Mouse (Mus musculus) heart, adult 11 months (tissue): Measurements from ENCODE around the gene Sdk1.

Source experiments
- DNase-seq: peaks from one replicate; pipeline ENCODE4 v3.0.0; 2022

The Sdk1 gene

GRCm38 (mm10) chr5:141902544-141903250 is 661.4 kb downstream of the Sdk1 start:
- peak; percentile 94 for DNase-seq

- no peak for DNase-seq
Measured at GRCm38 (mm10) chr5:141910444-141910843, 669.2 kb downstream of the Sdk1 start.

DNA sequence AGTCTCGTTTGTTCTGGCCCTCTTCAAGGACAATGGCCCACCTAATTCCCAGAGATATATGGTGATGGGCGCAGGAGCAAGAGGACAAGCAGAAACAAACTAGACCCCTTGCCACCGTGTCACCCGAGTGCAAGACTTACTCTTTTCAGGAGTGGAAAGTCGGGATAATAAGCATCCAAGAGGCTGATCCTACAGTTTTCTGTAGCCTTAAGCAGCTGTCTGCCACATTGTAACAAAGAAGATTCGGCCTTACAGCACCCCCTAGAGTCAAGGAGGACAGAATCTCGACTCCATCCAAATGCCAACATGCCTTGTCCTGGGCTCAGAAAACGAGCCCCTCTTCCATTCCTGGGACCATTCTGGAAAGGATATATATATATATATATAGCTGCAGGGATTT is 669.6 kb downstream of the Sdk1 start:
- peak; percentile 70 for DNase-seq

DNA sequence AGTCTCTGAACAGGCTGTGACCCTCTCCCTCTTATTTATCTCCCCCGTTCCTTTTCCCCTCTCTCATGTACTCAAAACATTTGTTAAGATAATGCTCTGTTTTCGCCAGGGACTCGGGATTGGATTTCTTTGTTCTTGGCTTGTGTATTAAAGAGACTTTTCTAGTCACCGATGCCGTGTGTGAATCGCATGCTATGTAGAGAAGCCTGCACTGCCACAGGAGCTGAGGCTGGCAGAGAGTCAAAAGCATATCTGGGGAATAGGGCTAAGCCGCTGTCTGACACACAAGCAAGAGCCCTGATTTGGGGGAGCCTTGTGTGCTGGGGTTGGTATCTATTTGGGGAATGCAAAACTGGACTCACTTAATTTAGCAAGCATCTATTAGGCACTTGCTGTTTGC is 671.6 kb downstream of the Sdk1 start:
- DNase-seq, result no peak

- peak; percentile 96 for DNase-seq
Measured at GRCm38 (mm10) chr5:141916954-141917353, 675.7 kb downstream of the Sdk1 start.

- DNase-seq, result no peak
Measured at GRCm38 (mm10) chr5:141939000-141939399, 697.7 kb downstream of the Sdk1 start.

DNA sequence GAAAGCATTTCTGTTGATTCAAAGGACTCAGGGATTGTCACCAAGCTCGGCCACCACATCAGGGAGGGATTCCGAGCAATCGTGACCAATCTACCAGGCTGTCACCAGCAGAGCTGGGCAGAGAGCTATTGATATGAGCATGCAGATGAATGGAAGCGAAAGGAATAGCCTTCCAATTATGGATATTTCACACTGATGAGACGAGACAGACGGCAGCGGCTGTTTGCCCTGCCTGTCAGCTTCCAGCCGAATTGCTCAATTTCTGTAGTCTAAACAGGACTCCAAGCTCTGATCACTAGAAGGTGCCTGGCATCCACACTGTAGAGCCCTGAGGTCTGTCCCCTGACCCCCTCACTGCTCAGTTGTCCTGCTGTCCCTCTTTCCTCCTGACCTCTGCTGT is 699.3 kb downstream of the Sdk1 start:
- DNase-seq, result no peak

GRCm38 (mm10) chr5:141950791-141951190 is 709.5 kb downstream of the Sdk1 start:
- no peak for DNase-seq

DNA sequence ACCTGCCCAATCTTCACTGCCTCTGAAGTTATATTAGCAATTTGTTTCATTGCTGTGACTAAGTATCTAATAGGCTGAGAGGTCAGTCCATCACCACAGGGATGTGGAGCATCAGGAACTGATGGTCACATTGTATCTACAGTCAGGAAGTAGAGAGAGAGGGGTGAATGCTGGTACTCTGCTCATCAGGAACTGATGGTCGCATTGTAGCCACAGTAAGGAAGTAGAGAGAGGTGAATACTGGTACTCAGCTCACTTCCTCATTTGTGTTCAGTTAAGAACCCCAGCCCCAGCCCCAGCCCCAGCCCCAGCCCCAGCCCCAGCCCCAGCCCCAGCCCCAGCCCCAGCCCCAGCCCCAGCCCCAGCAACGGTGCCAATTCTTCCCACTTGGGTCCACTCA is 711.0 kb downstream of the Sdk1 start:
- no peak for DNase-seq

DNA sequence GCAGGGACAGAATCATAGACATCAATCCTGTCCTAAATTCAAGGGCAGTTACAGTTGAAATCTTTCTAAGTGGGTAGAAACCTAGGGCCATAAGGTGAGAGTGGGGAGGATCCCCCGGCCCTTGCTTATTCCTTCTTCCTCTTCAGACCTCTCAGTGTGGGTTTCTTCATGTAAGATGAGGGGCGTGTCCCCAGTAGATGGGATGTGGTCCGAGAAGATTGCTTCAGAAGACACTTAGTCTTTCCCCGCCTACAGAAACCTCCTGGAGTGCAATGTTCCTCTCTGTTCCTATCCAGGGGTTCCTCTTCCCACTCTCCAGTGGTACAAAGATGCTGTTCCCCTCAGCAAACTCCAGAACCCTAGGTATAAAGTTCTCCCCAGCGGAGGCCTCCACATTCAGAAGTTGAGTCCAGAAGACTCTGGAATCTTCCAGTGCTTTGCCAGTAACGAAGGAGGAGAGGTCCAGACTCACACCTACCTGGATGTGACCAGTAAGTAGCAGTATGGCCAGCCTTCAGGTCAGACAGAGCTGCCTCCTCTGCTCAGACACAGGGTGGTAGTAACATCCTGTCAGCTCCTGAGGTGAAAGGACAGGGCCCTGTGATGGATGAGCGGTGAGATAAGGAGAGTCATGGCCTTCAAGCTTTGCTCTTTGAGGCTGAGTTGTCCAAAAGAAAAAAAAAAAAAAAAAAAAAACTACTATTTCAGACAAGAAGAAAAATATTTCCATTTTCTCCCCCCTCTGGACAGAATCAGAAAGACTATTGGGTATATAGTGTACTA is 711.6 kb downstream of the Sdk1 start:
- DNase-seq, result no peak

DNA sequence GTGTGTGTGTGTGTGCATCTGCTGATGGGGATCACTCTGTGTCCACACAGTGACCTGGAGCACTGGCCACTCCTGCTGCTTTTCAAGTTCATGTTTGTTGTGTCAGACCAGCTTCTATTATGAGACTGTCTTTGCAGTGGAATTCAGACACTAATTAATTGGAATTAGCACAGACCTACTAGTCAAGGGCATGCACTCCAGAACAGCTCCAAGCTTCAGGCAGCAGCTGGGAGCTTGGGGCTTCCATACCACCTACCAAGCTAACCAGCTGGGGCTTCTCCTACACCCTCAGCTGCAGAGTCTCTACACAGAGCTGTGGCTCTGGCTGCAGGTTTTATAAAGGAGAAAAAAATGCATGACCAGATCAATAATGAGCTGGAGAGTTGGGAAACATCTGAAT is 729.8 kb downstream of the Sdk1 start:
- no peak for DNase-seq

DNA sequence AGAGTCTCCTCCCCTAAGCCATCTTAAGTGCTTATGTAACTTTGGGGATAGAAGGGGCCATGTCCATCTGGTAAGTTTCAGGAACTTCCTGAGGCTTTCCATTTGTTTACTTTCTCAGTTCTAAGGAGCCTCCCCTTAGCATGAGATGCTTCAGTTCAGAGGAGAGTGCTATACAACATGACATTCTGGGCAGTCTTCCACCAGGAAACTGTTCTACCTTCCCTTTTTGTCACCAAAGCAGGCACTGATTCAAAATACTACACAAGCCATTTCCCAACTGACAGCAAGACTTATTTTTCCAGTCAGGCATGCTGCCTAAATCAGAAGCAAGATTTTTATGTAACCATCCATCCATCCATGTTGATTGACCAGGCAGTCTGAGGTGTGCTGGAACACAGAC is 738.2 kb downstream of the Sdk1 start:
- no peak for DNase-seq

- no peak for DNase-seq
Measured at GRCm38 (mm10) chr5:141980746-141981145, 739.5 kb downstream of the Sdk1 start.

DNA sequence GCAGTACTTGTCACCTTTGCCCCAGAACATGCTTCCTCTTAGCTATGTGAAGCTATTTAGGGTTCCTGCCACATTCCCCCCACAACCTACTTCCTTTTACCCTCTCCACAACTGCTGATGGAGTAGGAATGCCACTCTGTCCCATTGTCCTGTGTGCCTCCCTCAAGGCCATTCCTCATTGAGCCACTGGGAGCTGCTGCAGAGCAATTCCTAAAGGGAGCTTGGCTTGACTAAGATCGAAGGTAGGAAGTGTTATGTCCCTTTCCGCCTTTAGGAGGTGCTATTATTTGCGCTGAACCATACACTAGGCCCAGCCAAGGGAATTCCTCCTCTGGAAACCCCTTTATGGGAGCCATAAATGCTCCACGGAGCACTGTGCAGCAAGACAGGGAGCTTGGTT is 743.0 kb downstream of the Sdk1 start:
- no peak for DNase-seq

DNA sequence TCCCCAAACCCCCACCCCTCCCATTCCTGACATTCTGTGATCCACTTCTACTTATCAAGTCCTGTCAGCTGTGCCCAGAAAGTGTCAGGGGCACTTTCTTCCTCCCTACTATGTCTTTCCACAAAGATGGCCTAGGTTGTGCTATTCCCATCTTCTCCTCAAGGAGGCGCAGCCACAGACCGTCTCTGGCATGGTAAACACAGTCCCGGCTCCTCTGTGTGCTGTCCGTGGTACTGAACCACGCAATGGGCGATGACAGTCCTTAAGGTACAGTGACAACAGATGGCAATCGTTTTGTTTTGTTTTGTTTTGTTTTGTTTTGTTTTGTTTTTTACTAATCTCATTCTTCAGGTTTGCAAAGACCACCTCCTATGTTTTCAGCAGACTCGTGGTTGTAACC is 743.7 kb downstream of the Sdk1 start:
- peak; percentile 91 for DNase-seq

- no peak for DNase-seq
Measured at GRCm38 (mm10) chr5:141985551-141985950, 744.3 kb downstream of the Sdk1 start.

DNA sequence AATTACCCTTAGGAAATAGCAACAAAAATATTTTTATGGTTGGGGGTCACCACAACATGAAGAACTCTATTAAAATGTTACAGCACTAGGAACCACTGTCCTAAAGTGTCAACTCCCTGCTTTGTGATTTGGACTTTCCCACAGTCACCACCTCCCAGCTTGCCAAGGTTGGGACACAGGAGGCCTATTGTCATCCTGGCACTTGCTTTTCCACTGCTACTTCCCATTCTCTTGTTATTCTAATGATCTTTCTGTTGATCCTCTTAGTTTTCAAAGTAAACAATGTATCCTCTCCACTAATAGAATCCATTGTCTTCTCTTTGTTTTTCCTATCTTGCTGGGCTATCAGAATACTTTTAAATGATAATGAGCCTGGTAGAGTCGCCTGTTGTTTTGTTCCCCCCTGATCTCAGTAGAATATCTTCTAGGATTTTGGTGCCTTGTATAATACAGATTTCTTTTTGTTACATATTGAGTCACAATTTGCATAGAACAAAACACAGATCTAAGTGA is 746.1 kb downstream of the Sdk1 start:
- DNase-seq, result no peak

DNA sequence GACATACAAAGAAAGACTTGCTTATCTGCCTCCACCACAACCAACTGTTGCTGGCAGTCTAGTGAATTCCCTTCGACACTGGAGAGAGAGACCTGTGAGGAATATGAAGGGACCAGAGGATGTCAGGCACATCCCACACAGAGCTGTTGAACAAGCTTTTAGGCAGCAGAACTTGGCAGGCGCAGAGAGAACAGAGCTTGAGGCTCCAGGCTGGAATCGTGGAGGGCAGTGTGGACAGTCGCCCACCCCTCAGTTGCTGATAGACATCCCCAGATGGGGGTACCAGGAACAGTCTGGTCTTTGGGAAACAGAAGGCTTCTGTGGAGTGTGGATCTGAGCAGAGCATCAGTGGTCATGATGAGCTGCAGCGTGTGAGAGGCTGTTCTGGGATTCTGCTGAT is 747.4 kb downstream of the Sdk1 start:
- DNase-seq, result no peak

DNA sequence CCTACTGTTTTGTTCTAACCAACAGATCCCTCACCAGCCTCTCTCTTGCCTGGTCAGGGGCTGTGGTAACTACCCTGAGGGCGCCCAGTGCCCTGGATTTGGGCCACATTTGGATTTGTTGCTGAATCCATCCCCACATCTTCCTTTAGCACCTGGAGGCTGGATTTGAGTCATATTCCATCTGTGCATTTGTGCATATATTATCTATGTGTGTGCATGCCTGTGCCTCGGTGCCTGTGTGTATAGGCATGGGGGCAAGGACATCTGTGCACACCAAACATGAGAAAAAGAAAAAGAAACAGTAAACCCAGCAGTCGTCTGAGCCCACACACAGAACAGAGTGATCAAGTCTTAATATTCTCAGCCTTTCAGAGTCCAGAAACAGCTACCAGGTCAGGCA is 752.9 kb downstream of the Sdk1 start:
- no peak for DNase-seq

DNA sequence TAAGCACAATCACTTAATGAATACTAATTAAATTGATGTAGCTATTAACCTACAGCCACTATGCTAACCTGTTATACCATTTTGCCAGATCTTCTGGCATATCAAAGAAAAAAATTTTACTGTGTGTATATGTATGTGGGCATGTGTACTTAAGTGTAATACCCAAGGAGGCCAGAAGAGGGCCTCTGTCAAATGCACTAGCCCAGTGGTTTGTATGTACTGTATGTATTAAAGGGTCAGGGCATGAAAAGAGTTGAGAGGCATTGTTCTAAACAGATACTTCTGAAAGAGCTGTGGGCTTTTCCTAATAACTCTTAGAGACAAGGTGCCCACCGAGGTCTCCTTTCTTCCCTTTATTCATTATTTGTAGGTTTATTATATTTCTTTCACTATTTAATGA is 759.0 kb downstream of the Sdk1 start:
- no peak for DNase-seq

- no peak for DNase-seq
Measured at GRCm38 (mm10) chr5:142001131-142001530, 759.8 kb downstream of the Sdk1 start.

GRCm38 (mm10) chr5:142001973-142002372 is 760.7 kb downstream of the Sdk1 start:
- no peak for DNase-seq

GRCm38 (mm10) chr5:142010189-142010588 is 768.9 kb downstream of the Sdk1 start:
- DNase-seq, result no peak

GRCm38 (mm10) chr5:142017001-142017400 is 775.7 kb downstream of the Sdk1 start:
- no peak for DNase-seq
